Mouse (Mus musculus) lung, postnatal 25 days (tissue): ENCODE measurements at regions not wholly inside any gene's neighbourhood (a gene's known extent, or its start where the extent isn't known, plus 50 kb on each side); places are given as distances from the start of the nearest gene placed in this dataset.

Experiments used
- DNase-seq: peaks from one replicate; pipeline ENCODE4 v3.0.0; 2022; ENCODE audit warnings: low spot score

DNA sequence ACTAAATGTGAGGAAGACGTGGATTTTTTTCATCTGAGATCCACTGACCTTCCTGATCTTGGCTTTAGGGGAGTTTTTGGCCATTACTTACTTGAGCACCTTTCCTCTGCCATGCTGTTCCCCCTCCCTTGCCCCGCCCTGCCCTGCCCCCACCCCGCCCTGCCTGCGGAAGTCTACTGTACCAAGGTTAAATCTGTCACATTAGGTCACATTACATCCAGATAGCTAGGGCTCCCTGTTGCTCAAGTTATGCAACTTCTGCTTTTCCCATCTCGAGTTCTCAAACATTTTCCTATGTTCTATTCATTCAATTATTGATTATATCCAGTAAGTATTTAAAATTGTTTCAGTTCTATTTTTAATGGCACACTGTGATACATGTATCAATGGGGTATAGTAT, 144.7 kb upstream of the Cnot2 start:
- no peak for DNase-seq

DNA sequence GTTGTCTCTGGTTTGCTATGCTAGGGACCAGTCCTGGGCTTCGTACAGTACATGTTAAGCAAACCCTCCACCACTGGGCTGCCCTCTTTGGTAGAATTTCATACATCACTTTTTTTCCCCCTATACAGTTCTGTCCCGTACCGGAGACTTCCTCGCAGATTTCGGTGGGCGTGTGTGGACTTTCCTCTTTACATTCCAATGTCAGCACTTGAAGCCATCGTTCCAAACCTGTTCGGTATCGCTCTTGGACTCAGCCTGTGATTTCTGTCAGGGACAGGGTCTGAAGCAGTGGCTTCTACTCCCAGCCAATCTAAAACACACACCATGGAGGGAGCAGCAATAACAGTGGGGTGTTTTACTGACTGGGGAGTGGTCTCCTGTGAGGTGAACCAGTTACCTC, 140.7 kb upstream of the Cnot2 start:
- no peak for DNase-seq

DNA sequence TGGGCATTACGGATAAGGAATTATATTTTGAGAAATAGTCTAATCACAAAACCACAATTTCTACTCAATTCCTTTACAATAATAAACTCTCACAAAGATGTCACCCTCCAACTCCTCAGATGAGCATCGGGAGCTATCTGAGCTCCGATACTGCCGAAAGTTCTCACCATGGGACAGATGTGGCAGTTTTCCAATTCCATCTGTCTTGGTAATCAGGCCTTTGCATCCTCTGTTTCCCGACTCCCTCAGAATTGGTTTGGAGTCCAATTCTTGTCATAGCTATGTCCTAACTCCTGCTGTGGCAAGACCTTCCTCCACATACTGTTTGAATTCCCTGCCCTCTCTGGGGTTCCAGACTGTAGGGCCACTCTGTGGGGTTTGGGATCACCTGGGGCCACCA, 138.3 kb upstream of the Cnot2 start:
- DNase-seq = no peak

DNA sequence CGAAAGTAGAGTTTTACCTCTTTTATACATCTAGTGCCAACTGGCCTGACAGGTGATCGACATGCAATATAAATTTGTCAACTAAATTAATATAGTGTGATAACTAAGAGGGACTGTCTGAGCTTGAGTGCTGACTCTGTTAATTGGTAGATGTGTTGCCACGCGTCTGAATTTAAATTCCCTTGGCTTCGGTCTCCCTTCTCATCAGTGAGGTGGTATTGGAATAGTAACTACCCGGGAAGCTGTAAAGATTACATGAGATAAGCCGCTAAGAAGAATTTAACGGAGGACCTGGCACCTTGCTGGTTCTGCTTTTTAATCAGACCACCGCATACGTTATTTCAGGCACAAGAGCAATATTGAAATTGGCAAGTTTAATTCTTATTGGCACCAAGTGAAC, 136.7 kb upstream of the Cnot2 start:
- DNase-seq = no peak

DNA sequence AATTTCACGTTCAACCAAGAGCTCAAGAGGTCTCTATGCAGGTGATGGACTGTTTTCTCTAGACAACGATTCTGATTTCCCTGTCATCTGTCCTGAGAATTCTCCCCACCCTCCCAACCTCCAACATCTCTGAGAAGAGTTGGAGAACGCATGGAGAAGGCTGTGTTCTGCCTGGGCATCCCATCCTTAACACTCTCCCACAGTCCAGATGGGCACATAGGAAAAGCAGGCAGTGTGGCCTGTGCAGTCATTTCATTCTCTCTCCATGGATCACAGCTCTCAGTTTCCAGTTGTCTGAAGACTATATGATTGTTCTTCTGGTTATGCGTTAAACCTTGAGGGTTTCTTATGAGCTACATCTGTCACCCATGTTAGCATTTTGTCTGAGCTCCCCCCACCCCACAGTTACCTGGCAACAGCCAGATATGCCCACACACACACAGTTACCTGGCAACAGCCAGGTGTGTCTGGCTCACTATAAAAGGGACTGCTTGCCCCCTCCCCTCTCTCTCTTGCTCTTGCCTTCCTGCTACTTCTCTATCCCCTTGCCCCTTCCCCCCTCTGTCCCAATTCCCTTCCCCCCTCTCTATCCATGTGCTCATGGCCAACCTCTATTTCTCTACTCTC, 135.8 kb upstream of the Cnot2 start:
- DNase-seq = no peak

DNA sequence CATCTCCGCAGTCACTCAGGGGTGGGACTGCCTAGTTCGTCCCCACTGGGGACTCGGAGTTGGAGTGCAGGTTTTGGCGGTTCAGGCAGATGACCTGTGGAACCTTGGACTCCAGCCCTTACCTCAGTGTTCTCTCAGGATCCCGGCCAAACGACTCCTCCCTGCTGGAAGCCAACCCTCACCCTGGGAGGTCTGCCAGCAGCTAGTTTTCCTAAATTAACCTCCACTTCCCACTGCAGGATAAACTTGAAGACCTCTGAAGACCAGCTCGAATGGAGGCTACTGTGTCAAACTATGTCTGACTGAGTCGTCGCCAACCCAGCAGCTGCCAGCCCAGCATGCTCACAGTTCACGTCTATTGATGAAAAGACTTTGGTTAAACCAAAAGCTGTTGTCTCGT, 132.1 kb upstream of the Cnot2 start:
- DNase-seq = peak; percentile 36

DNA sequence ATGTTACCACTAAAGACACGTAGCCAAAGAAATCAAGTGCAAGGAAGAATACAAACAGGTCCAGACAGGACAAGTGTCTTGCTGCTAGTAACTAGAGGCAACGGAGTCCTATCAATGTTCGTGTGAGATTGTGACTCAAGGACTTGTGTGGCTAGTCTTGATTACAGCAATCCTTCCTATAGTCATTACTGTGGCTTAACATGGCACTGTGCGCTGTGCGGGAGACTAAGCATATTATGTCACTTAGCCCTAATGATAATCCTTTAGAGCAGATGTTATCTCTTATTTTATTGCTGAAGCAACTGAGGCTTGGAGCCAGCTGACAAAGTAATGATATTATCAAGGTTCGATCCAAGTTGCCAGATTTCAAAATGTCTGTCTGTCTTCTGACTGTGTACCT, 125.7 kb upstream of the Cnot2 start:
- DNase-seq = no peak

DNA sequence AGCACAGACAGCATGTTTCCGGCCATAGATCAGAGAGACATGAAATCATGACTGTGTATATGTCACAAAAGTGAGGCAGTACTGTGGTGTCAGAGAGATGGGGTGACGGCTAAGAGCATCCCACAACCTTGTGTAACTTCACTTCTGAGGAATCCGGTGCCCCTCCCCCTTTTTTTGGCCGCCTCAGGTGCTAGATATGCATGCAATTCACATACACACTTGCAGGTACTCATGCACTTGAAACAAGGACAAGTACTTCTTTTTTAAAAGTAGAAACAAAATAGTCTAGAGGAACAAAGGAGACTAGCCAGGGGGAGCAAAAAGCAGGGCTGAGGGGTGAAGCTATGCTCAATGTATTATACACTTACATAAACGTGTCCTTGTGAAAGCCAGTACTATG, 120.0 kb upstream of the Cnot2 start:
- peak; percentile 36 for DNase-seq

DNA sequence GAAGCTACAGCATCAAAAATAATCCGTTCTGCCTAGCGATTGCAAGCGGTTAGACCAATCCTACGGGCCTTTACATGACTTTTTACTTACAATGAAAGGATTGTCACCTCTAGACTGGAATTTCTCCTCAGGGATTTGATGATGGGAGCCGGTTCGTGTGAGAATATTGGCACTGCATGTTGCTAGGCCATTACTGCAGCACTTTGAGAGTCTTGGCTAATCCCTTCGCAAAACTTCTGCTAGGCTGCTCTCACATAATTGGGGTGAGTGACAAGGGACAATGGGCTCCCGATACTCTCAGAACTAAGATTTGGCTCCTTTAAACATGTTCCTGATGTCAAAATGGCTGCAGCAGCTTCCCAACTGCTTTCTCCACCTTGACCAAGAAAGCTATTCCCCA, 118.4 kb upstream of the Cnot2 start:
- no peak for DNase-seq

DNA sequence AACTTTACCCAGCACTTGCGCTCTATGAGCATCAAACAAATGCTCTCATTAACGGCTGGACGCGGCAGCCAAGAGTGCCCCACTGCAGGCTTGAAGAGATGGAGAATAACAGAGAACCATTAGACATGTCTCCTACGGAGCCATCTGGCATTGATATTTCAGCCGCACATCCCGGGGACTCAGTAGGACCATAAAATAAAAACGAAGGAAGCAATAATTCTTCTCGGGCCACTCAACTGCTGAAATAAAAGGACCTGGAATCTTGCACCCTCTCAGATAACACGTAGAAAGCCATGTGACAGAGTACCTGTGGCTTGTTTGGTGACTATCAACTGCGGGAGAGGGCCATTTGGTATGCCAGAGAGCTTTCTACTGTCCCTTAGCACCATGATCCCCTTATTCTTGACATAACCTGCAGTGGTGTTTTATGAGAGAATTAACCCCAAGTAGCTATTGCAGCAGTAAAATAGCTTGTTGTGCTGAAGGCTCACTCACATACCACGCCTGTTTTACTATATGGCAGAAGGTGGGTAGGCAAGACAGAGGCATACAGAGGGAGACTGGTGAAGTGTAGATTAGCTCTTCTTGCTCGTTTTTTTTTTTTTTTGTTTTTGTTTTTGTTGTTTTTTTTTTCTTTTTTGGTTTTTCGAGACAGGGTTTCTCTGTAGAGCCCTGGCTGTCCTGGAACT, 116.5 kb upstream of the Cnot2 start:
- no peak for DNase-seq

DNA sequence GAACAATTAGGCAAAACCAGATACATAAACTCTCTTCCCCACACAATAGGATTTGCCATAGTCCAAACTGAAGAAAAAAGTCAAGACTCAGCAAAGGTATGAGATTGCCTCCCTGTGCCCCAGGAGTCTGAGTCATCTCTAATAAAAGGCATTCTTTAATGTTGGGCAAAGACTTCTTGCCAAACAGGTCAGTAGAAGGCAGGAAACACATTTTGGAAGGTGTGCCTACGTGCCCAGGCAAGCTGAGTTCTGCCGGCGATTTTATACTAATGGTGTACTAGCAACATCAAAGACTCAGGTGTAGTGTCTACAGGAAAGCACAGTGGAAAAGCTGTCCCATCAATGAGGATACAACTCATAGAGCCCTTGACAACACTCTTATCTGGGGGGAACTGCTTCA, 112.5 kb upstream of the Cnot2 start:
- no peak for DNase-seq

DNA sequence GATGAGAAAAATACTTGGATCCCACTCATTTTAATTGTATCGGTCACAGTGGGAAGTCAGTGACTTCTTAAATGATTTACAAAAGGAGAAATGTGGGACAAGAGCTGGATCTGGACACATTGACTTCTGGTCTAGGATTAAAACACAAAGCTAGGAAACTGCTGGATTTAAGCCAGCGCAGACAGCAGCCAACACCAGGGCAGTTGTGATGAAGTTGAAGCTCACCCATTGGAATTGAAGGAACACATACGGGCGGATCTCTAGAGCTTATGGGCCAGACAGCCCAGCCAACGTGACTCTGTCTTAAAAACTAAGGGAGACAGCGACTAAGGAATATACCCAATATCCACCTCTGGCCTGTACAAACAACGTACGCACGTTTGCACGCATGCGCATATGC, 105.4 kb upstream of the Cnot2 start:
- DNase-seq = no peak

DNA sequence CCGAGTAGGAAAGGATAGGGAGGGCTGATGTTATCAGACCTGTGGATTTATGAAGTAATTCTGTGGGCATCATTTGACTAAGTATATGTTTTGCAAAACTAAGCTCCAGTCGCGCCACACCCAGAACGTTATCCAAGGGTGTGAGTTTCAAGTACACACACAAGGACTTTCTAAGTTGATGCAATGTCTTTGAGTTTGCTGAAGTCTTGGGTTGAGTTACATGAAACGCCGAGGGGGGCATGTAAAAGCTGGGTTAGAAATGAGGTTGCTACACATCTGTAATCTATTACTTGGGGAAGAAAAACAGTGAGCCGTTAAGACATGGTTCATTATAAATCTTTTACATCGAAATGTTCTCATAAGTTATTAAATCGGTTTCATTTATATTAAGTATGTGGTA, 102.1 kb upstream of the Cnot2 start:
- DNase-seq = no peak

DNA sequence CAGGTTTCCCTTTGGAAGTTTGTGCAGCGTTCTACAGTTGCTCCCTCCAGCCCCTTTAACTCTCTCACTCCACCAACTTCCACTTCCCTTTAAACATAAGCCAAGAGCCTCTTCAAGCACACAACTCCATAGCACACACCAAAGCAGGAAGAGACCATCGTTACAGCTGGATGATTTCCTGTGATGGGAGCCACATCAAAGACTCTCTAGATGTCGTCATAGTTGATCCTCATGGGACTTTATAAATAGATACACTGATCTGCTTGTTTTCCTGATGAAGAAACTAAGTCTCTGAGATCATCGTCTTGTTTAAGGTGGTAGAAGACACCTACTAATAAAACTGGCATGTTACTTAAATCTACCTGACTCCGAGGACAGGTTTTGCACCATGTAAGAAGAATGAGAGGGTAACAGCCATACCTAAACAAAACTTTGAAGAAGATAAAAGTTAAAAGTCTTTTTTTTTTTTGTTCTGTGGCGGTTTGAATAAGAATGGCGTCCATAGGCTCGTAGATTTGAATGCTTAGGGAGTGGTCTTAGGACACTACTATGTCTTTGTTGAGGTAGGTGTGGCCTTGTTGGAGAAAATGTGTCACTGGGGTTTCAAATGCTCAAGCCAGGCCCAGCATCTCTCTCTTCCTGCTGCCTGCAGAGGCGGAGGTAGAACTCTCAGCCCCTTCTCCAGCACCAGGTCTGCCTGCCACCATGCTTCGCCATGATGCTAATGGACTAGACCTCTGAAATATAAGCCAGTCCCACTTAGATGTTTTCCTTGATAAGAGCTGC, 97.8 kb upstream of the Cnot2 start:
- no peak for DNase-seq

DNA sequence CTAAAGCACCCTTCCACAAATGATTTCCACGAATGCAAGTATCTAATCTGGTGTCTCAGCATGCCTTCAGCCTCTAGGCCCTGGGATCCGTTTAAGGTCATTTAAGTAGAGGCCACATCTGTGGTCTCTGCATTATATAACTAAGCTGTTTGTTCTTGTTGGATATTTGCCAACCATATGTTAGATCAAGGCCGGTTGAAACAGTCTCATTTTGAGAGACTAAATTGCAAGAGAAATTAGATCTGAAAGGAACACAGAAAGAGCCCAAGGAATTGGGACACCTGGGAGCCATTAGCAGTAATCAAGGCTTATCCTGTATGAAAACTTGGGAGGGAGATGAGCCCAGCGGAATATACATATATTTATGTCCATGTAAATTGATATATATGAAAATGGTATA, 96.6 kb upstream of the Cnot2 start:
- no peak for DNase-seq

DNA sequence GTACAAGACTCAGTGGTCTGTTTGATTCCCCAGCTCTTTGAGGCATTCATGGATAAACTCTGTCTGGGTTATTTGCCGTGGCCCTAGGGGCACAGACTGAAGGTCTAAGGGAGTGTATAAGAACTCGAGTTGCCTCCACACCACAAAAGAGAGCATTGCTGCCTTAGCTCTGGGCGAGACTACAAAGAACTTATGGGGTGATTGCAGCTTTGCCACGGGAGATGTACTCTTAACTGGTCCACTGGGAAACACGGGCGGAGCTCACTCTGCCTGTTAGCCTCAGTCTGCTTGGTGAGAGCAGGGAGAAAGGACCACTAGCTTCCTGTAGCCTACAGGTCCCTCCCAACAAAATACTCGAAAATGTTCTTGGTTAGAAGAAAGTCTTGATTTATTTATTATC, 93.9 kb upstream of the Cnot2 start:
- DNase-seq = no peak

DNA sequence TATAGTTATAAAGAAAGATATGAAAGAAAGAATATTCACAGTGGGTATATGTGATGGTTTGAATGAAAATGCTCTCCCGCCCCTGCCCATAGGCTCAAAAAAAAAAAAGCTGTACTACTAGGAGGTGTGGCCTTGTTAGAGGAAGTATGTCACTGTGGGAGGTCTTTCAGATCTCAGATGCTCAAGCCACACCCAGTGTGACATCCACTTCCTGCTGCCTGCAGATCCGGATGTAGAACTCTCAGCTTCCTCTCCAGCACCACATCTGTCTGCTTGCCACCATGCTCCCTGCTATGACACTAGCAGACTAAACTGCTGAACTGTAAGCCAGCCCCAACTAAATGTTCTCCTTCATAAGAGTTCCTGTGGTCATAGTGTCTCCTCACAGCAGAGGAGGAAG, 93.0 kb upstream of the Cnot2 start:
- no peak for DNase-seq

DNA sequence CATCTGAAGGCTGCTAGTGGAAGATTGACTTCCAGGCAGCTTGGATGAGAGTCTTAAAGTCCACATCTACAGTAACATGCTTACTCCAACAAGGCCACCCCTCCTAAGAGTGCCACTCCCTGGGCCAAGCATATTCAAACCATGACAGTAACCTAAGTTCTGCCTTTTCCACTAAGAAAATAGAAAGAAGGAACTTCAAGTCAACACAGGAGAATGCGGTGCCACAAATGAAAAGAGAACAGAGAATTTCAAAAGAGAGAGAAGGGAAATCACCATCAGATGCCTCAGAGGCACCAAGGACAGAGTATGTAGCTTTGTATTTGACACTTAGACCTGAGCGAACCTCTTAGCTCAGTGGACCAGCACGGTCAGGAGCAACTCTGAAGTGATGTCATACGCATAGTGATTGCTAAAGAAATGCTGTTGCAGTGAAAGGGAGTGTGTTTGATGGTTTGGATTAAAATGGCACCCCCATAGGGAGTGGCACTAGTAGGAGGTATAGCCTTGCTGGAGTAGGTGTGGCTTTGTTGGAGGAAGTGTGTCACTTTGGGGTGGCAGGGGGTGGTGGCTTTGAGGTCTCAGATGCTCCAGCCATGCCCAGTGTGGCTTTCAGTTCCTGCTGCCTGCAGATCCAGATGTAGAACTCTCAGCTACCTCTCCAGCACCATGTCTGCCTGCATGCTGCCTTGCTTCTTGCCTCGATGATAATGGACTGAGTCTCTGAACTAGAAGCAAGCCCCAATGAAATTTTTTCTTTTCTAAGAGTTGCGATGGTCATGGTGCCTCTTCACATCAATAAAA, 77.1 kb upstream of the Cnot2 start:
- DNase-seq = no peak

DNA sequence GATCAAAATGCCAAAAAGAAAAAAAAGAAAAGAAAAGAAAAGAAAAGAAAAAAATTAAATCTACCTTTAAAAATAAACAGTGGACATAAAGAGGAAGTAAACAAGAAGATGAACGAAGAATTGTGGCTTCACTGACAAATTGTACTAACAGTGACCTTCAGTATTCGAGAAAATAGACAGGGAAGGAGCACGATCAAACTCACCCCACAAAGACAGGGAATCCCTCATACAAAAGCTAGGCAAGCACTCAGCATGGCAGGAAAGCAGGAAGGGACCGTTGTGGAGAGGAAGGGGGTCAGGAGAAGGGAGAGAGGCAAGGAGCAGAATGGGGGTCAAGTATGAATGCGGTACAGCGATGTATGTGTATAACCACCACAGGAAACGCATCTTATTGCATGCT, 74.6 kb upstream of the Cnot2 start:
- DNase-seq = no peak

DNA sequence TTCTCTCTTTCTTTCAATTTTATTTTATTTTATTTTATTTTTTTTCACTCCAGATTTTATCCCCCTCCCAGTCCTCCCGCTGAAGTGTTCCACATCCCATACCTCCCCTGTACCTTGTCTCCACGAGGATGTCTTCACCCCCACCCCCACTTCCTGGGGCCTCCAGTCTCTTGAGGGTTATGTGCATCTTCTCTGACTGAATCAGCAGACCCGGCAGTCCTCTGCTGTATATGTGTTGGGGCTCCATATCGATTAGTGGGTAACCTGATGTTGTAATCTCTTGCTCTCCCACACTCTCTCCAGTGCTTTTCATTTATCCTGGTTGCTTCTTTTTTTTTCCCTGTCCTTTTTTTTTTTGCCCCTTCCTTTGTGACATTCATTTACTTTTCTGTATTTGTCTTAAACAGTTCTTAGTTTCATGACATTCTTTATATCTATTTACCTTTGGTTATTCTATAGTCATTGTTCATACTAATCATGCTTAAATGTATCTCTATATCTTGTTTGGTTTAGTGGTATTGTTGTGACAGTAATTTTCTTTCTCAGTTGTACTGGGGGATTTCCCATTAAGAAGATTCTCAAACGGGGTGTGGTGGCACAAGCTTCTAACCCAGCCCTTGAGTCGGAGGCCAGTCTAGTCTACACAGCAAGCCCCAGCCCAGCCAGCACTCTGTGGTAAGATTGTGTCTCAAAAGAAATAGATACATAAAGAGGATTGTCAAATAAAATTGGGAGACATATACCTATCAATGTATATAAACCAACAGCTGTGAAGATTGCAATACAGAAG, 73.9 kb upstream of the Cnot2 start:
- DNase-seq = no peak

DNA sequence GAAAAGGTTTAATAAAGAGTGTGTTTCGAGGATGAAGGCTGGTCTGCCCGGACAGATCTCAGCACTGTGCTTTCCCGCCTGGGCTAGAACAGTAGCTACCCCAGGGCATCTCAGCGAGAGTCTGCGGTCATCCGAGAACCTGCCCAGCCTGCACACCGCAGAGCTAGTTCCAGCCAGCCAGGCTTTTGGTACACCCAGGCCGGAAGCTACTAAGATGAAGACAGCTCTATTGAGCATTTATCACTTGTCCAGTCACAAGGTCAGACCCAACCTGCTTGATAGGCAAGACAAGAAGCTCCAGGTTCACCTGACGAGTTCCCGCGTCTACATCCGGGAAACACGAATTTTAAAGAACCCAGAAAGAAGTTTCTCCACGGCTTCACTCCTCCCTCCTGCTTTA, 72.8 kb upstream of the Cnot2 start:
- DNase-seq = no peak

DNA sequence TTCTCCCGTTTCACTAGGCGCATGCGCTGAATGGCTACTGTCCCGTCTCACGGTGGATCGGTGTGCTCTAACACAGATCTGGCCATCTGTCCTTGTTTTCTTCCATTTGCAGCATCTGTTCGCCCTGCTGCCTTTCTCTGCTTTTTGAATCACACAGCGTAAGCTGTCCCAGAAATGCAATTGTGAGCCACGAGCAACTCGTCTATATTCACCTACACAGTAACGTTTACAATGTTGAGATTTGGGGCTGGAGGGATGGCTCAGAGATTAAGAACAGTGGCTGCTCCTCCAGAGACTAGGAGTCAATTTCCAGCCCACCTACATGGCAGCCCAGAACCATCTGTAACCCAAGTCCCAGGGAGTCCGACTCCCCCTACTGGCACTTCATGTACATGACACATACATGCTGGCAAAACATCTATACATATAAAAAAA, 72.2 kb upstream of the Cnot2 start:
- no peak for DNase-seq
